Mouse (Mus musculus) midbrain, embryonic 15.5 days (tissue): ENCODE results near the gene Rc3h1. TPM values are rescaled to one million over a fixed set of nuclear protein-coding genes. Genes with fewer than 3 reads are reported as not detected.
"Not testable (repeated sequence)": the region's sequence is repeated elsewhere in the genome, so short reads cannot be mapped to it uniquely, and the experiment has no call there.

Experiments
- ATAC-seq: fragments of 200-750 bp; cut with Nextera tagmentation; replicated peaks from 2 replicates; pipeline ENCODE4 v1.8.0; 2017; ENCODE audit warnings: moderate TSS enrichment
- H3K27ac ChIP-seq: fragments of 300-500 bp; sonication (generic); 2 replicates; pipeline ENCODE4 v1.5.1; 2015; ENCODE audit warnings: mild to moderate bottlenecking, inconsistent platforms
- H3K27me3 ChIP-seq: fragments of 300-500 bp; sonication (generic); replicated peaks from 2 replicates; pipeline ENCODE4 v1.6.1; 2015; ENCODE audit warnings: inconsistent platforms
- H3K36me3 ChIP-seq: fragments of 300-500 bp; sonication (generic); replicated peaks from 2 replicates; pipeline ENCODE4 v1.6.1; 2015; ENCODE audit warnings: inconsistent platforms
- H3K4me1 ChIP-seq: fragments of 300-500 bp; sonication (generic); 2 replicates; pipeline ENCODE4 v1.6.1; 2015; ENCODE audit warnings: inconsistent platforms
- H3K4me2 ChIP-seq: fragments of 300-500 bp; sonication (generic); 2 replicates; pipeline ENCODE4 v1.6.1; 2015; ENCODE audit warnings: inconsistent platforms, mild to moderate bottlenecking, moderate library complexity
- H3K4me3 ChIP-seq: fragments of 300-500 bp; sonication (generic); 2 replicates; pipeline ENCODE4 v1.5.1; 2015; ENCODE audit warnings: mild to moderate bottlenecking, inconsistent platforms
- H3K9ac ChIP-seq: fragments of 300-500 bp; sonication (generic); 2 replicates; pipeline ENCODE4 v1.6.1; 2015; ENCODE audit warnings: mild to moderate bottlenecking, inconsistent platforms
- H3K9me3 ChIP-seq: fragments of 300-500 bp; sonication (generic); 2 replicates; pipeline ENCODE4 v1.6.1; 2016; ENCODE audit warnings: inconsistent platforms
- WGBS: fragments of 180-500 bp; shearing (Covaris S2); methylation state at CpG from one replicate; pipeline ENCODE4 v1.1.7; 2015; ENCODE audit warnings: mixed read lengths; 5-methylcytosine and 5-hydroxymethylcytosine counted together
- polyA plus RNA-seq: library from polyadenylated mRNA; unstranded; fragments of >200 nt; fragmentation: Nextera tagmentation; extraction: Ambion mirVana; gene quantifications from 2 replicates; pipeline ENCODE4 v1.2.1, GENCODE M21; 2015

Rc3h1 gene
- polyA plus RNA-seq, 1 experiment from 2014 or later: 8.0 TPM

DNA sequence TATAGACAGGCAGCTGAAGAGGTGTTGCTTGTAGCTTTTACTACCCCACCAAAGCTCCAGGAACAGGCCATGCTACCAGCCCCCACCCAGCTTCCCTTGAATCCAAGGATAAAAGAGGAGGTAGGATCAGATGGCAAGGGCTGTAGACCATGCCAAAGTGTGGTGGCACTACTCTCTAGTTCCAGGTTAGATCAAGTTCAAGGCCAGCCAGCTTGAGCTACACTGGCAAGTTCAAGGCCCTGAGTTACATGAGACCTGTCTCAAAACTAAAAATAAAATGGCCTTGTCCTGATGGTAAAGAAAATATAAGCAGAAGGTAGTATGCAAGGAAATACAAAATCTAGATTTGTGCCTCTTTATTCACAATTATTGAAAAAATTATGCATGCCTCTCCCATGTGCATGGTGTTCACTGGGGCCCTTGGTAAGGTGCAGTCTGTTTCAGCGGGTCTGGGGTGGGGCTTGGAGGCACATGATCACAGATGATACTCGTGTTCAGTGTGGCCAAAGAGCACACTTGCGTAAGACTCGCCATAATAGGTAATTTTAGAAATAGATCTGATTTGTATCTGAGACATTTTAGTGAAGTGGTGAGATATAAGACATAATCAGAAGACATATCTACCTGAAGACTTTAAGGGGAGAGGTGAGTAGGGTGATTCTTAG is 72.0 kb downstream of the Rc3h1 start, which contains the start of gene Serpinc1:
Gene Serpinc1 (plus strand): TSS at position 515 of the 665 bp plus-strand sequence.
- H3K9ac ChIP-seq: no peak within 1 kb of the TSS
- H3K27me3 ChIP-seq: no peaks in the 10 kb centered on the region
- H3K36me3 ChIP-seq: no peaks in the 10 kb centered on the region
- H3K4me1 ChIP-seq: no peaks in the 10 kb centered on the region
- no peak within 1 kb of the TSS for H3K4me2 ChIP-seq
- H3K9me3 ChIP-seq: no peaks in the 10 kb centered on the region
- H3K27ac ChIP-seq: no peak within 1 kb of the TSS
- H3K4me3 ChIP-seq: no peak within 1 kb of the TSS
- no peak for ATAC-seq
- WGBS: 92% methylated on average over 4 of the region's 4 CpGs

DNA sequence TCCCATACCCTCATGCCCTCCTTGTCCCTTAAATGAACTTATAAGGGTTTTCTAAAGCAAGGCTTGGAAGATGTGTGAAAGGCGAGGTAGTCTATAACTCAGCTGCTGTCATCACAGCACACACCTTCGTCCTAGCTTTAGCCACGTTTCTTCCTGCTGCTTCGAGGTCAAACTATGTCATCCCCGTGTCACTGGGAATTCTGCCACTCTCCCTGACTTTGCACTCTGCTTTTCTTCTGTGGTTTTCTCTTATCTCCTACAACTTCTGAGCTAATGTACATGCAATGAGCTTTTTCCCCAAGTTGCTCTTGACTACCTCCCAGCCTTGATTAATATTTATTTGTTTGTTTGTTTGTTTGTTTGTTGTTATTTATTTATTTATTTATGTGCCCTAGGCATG is 73.8 kb downstream of the Rc3h1 start:
- ATAC-seq: no peak
- no peak overlapping the region for H3K27ac ChIP-seq
- no peaks in the 10 kb centered on the region for H3K4me1 ChIP-seq
- no peak overlapping the region for H3K4me3 ChIP-seq
- H3K4me2 ChIP-seq: no peak overlapping the region
- no peaks in the 10 kb centered on the region for H3K36me3 ChIP-seq
- H3K9ac ChIP-seq: no peak overlapping the region
- H3K27me3 ChIP-seq: no peaks in the 10 kb centered on the region
- 84% methylated on average over 5 of the region's 5 CpGs for WGBS
- H3K9me3 ChIP-seq: no peaks in the 10 kb centered on the region

DNA sequence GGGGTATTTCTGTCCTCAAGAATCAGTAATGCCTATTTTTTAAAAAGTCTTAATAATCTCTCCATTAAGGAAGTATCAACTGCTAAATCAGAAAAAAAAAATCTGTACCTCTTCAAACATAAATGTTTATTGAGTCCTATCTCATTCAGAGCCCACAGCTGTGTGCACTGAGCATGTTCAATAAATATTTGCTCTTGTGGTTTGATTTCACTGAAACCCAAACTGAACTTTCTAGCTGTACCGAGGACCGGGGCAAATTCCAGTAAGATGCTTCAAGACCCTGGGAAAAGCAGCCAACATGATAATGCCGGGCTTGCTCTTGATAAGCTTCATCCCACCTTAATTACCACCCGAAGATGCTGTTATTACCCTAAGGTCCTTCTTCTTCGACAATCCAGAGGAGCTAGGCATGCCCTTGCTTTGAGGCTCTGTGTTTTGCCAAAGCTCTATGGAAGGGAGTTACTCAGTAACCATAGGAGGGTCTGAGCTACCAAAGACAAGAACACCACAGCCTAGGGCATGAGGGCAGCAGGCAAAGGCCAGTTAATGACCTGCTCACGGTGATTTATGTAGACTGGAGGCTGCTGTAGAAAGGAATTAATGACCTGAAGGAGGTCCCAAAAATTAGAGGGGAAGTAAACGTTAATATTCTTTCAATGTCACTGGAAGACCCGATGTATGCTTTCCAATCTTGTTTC is 74.5 kb downstream of the Rc3h1 start:
- H3K4me2 ChIP-seq: no peak overlapping the region
- ATAC-seq: no peak
- H3K4me1 ChIP-seq: no peaks in the 10 kb centered on the region
- no peaks in the 10 kb centered on the region for H3K9me3 ChIP-seq
- H3K36me3 ChIP-seq: no peaks in the 10 kb centered on the region
- 88% methylated on average over 8 of the region's 8 CpGs for WGBS
- H3K27me3 ChIP-seq: no peaks in the 10 kb centered on the region
- H3K9ac ChIP-seq: no peak overlapping the region
- H3K27ac ChIP-seq: no peak overlapping the region
- no peak overlapping the region for H3K4me3 ChIP-seq

DNA sequence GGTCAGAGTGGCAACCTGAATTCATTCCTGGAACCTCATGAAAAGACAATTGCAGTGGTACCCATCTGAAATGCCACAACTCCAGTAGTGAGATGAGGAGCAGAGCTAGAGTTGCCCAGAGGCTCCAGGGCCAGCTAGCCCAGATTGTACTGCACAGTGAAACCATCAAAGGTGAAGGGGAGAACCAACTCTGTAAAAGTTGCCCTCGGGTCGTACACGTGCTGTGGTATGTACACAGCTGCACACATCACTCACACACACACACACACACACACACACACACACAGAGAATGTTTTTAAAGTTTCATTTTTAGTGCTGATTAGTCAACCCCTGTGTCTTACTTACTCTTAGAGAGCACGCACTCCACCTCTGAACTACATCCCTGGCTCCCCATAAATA is 75.1 kb downstream of the Rc3h1 start:
- H3K4me2 ChIP-seq: no peak overlapping the region
- no peaks in the 10 kb centered on the region for H3K4me1 ChIP-seq
- H3K27ac ChIP-seq: no peak overlapping the region
- H3K9me3 ChIP-seq: no peaks in the 10 kb centered on the region
- no peak for ATAC-seq
- no peak overlapping the region for H3K4me3 ChIP-seq
- H3K9ac ChIP-seq: no peak overlapping the region
- WGBS: 93% methylated on average over 4 of the region's 4 CpGs
- no peaks in the 10 kb centered on the region for H3K27me3 ChIP-seq
- H3K36me3 ChIP-seq: no peaks in the 10 kb centered on the region

DNA sequence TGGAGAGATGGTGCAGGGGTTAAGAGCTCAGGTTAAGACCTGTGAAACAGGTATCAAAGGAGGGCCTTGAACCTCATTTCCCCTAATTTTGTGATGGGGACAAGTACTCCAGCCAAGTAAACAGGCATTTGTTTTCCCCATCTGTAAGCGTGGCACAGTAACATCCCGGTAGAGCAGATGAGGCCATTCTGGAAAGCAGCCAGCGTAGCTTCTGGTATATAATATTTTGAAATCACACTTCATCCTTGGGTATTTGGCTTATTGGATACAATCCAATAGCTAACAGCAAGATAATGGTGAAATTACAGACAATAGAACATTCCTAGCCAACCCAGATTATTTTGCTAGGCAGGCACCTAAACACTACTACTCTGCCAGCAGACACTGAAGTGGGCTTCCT is 76.7 kb downstream of the Rc3h1 start:
- no peaks in the 10 kb centered on the region for H3K9me3 ChIP-seq
- H3K4me3 ChIP-seq: no peak overlapping the region
- no peaks in the 10 kb centered on the region for H3K27me3 ChIP-seq
- 72% methylated on average over 3 of the region's 3 CpGs for WGBS
- H3K27ac ChIP-seq: no peak overlapping the region
- H3K36me3 ChIP-seq: no peaks in the 10 kb centered on the region
- no peaks in the 10 kb centered on the region for H3K4me1 ChIP-seq
- no peak for ATAC-seq
- no peak overlapping the region for H3K4me2 ChIP-seq
- H3K9ac ChIP-seq: no peak overlapping the region

DNA sequence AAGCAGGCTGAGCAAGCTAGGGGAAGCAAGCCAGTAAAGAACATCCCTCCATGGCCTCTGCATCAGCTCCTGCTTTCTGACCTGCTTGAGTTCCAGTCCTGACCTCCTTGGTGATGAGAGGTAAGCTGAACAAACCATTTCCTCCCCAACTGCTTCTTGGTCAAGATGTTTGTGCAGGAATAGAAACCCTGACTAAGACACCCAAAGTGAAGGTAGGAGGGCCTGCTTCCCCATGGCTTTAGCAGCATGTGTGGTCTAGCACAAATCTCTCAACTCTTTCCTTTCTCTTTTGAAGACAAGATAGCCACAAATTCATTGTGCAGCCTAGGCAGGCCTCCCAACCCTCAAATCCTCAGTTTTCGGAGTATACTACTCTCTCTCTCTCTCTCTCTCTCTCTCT is 78.5 kb downstream of the Rc3h1 start:
- H3K36me3 ChIP-seq, ATAC-seq, H3K4me1 ChIP-seq, H3K27ac ChIP-seq, H3K4me2 ChIP-seq, H3K9me3 ChIP-seq, H3K27me3 ChIP-seq, H3K9ac ChIP-seq, H3K4me3 ChIP-seq: not testable (repeated sequence)
- WGBS: 71% methylated on average over 1 of the region's 1 CpGs

DNA sequence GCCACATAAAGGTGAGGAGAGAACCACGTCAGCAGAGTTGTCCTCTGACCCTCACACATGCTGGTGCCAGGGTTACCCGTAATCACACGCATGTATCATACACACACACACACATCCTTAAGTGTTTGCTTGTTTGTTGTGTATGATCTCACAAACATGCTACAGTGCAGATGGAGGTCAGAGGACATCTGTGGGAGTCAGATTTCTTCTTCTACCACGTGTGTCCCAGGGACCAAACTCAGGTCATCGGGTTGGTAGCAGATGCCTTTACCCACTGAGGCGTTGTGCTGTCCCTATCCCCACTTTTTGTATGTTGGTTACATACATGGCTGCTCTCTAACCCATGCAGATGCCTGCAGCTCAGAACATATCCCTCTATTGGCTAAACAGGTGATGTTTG is 79.3 kb downstream of the Rc3h1 start:
- no peaks in the 10 kb centered on the region for H3K27me3 ChIP-seq
- no peak overlapping the region for H3K4me2 ChIP-seq
- ATAC-seq: no peak
- no peaks in the 10 kb centered on the region for H3K36me3 ChIP-seq
- H3K9me3 ChIP-seq: no peaks in the 10 kb centered on the region
- no peak overlapping the region for H3K27ac ChIP-seq
- H3K9ac ChIP-seq: no peak overlapping the region
- no peaks in the 10 kb centered on the region for H3K4me1 ChIP-seq
- 90% methylated on average over 6 of the region's 6 CpGs for WGBS
- no peak overlapping the region for H3K4me3 ChIP-seq

DNA sequence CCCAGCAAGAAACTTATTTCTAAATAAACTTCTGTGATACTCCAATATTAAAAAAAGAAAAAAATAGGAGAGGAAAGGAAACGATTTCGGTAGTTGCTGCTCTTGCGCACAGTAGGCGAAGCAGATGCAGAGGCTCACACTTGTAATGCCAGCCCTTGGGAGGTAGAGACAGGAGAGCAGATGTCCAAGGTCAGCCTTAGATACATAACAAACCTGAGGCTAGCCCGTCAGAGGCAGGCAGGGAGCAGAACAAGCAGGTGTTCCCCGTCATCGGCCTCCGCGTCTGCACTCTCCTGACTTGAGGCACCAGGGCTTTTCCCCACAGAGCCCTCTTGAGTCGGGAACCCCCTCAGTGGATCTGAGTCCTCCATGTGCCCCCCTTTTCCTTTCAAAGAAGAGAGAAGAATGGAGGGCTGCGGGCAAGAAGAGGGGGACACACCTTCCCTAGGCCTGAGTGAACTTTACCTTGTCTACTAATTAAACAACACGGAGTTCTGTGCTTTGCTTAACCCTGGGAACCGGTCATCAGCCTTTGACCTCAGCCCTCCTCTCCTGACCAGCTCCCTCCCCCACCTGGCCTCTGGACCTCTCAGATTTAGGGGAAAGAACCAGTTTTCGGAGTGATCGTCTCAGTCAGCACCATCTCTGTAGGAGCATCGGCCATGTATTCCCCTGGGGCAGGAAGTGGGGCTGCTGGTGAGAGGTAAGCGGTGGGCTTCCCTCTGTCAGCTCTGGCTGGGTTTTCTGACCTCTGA is 80.8 kb downstream of the Rc3h1 start:
- Histone ChIP-seq H3K9me3 (no peaks in the 10 kb centered on the region), H3K9ac (no peak overlapping the region), H3K4me1 (no peaks in the 10 kb centered on the region), H3K4me3 (no peak overlapping the region), H3K4me2 (no peak overlapping the region), H3K36me3 (no peaks in the 10 kb centered on the region), H3K27me3 (no peaks in the 10 kb centered on the region), H3K27ac (no peak overlapping the region)
- WGBS: 89% methylated on average over 17 of the region's 17 CpGs
- no peak for ATAC-seq

DNA sequence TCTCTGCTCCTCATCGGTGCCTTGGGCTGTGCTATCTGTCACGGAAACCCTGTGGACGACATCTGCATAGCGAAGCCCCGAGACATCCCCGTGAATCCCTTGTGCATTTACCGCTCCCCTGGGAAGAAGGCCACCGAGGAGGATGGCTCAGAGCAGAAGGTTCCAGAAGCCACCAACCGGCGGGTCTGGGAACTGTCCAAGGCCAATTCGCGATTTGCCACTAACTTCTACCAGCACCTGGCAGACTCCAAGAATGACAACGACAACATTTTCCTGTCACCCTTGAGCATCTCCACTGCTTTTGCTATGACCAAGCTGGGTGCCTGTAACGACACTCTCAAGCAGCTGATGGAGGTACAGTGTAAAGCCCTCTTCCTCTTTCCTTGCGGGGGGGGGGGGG is 83.2 kb downstream of the Rc3h1 start:
- Histone ChIP-seq H3K27me3 (no peaks in the 10 kb centered on the region), H3K9ac (no peak overlapping the region), H3K4me1 (no peaks in the 10 kb centered on the region), H3K36me3 (no peaks in the 10 kb centered on the region), H3K9me3 (no peaks in the 10 kb centered on the region), H3K4me2 (no peak overlapping the region), H3K4me3 (no peak overlapping the region), H3K27ac (no peak overlapping the region)
- no peak for ATAC-seq
- 87% methylated on average over 15 of the region's 15 CpGs for WGBS

DNA sequence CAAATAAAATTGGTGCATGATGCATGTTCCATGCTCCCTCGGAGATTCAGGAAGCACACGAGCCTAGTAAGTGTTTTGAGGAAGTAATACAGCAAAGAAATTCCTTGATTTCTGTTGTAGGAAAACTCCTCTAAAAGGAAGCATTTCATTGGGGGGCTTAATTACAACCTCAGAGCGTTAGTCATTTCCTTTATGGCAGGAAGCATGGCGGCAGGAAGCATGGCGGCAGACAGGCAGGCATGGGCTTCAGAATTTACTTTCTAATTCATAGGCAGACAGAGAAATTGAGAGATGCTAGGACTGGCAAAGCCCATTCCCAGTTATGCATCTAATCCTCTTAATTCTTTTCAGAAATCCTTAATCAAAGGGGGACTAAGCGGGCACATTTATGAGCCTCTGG is 87.6 kb downstream of the Rc3h1 start:
- Histone ChIP-seq H3K4me1 (no peaks in the 10 kb centered on the region), H3K9ac (no peak overlapping the region), H3K27me3 (no peaks in the 10 kb centered on the region), H3K4me2 (no peak overlapping the region), H3K9me3 (no peaks in the 10 kb centered on the region), H3K36me3 (no peaks in the 10 kb centered on the region), H3K4me3 (no peak overlapping the region), H3K27ac (no peak overlapping the region)
- no peak for ATAC-seq
- 64% methylated on average over 6 of the region's 6 CpGs for WGBS

DNA sequence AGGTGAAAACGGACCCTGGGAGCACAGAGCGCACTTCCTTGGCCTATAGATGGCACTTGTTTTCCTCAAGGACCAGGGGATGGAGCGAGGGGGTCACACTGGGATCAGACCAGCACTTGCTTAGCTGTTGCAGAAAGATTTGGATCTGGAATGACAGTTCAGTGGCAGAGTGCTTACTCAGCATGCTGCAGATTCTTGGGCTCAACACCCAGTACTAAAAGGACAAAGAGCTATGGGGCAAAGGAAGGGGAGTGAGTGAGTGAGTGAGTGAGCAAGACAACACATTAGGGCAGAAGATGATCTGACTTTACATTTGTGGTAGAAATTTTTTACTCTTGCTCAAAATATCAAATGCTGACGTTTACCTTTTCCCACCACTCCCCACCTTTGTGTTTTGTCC is 98.7 kb downstream of the Rc3h1 start:
- Histone ChIP-seq H3K9me3 (no peaks in the 10 kb centered on the region), H3K36me3 (no peaks in the 10 kb centered on the region), H3K9ac (no peak overlapping the region), H3K27ac (no peak overlapping the region), H3K4me1 (no peaks in the 10 kb centered on the region), H3K27me3 (no peaks in the 10 kb centered on the region), H3K4me2 (no peak overlapping the region), H3K4me3 (no peak overlapping the region)
- WGBS: 69% methylated on average over 4 of the region's 4 CpGs
- no peak for ATAC-seq

DNA sequence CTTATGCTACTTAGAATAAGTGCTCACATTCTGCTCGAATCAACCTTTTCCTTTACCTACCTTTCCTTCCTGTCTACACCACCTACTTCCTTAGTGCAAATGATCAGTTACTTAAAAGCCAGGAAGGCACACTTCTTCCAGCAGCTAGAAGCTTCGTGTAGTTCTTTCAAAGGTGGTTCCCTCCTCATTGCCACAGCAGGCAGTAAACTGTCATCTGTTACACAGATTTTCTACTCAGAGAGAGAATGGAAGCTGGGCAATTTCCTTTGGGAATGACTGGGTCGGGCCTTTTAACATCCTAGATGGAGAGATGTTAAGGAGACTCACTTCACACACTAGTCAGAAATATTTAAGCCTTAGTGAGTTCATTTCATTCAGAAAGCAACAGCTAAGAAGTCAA is 99.3 kb downstream of the Rc3h1 start:
- Histone ChIP-seq H3K9ac (no peak overlapping the region), H3K36me3 (no peaks in the 10 kb centered on the region), H3K4me3 (no peak overlapping the region), H3K27ac (no peak overlapping the region), H3K4me2 (no peak overlapping the region), H3K27me3 (no peaks in the 10 kb centered on the region), H3K9me3 (no peaks in the 10 kb centered on the region), H3K4me1 (no peaks in the 10 kb centered on the region)
- WGBS: 79% methylated on average over 3 of the region's 3 CpGs
- no peak for ATAC-seq
